Mouse (Mus musculus): Measurements from ENCODE around the gene Gna12.

DNA sequence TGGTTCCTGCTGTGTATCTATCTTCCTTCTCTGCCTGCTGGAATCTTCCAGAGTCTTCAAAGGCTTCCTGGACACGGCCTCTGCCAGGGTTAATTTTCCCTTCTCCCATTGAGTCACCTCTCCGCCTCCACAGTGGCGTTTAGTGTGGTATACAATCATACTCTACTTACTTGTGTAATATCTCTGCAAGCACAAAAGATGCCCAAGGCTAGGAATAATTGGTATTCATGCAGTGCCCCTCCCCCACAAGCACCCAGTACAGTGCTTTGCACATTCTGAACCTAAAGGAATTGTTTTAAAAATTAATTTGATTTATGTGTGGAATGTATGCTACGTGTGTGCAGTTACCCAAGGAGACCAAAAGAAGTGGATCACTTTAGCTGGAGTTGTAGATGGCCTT is 10.6 kb downstream of the Gna12 start:
- no peak for TF ChIP-seq POLR2A (IDR thresholded peaks at IDR 0.05; ENCODE audit: insufficient read depth, low read depth, low read length)
- no peak for TF ChIP-seq EP300 (IDR thresholded peaks at IDR 0.05; ENCODE audit: insufficient read depth, low read depth, low read length)

Data from heart, adult 2 months (tissue).